Mouse (Mus musculus) bone marrow macrophage, adult 2 months (primary cell): ENCODE measurements at regions not wholly inside any gene's neighbourhood (a gene's known extent, or its start where the extent isn't known, plus 50 kb on each side); places are given as distances from the start of the nearest gene placed in this dataset.

ENCODE experiments used
- CTCF ChIP-seq: IDR thresholded peaks from 2 replicates; pipeline ENCODE4 v1.5.1; 2012; ENCODE audit warnings: low read depth, mild to moderate bottlenecking, low read length, moderate library complexity
- POLR2A ChIP-seq: IDR thresholded peaks from 2 replicates; pipeline ENCODE4 v1.6.1; 2012; ENCODE audit warnings: mild to moderate bottlenecking, low read depth, low read length, borderline replicate concordance

DNA sequence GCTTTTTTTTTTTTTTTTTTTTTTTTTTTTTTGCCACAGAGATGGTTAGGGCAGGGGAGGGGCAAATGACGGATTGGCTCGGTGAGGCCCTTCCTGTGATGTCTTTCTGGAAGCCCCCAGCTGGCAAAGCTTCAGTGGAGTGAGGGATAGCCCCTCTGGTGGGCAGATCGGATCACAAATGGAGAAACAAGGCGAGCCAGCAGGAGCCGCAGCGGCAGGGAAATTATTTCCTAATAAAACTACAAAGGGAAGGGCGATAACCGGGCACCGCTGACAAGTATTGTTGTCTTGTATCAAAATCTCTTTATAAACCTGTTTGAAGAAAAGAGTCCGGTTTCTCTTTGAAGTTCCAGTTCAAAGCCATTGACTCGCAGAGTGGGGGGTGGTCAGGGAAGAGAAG, 424.5 kb downstream of the Cd83 start:
- no peak for TF ChIP-seq CTCF
- no peak for TF ChIP-seq POLR2A
